Comparison of ENCODE assay signal across 10 mouse cellular contexts in the genomic region with DNA sequence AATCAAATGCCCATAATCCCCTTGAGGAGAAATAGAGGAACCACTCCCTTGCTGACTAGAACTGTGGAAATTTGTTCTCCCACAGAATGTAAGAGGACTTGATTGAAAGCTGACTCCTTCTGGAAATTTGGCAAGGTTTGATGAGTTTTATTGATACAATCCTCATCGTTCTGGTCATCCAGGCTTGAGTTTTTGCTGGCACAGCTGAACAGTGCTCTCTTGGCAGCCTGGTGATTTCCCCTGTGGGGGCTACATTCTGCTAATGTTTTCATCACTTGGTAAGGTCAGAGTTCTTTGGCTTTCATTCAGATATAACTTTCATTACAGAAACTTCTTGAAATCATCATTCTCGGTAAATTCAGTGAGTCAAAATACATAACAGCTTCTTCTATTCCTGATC.
"Had no signal": no experiment of that assay in that cellular context is flagged by ENCODE, and none has a peak within 500 bp of the region (broad histone marks: within the 10 kb centered on the region; RNA-seq: fewer than 3 reads in every experiment).

No protein-coding gene starts in this region.

- ATAC-seq: midbrain, embryonic 13.5 days had no signal

- H3K4me2 ChIP-seq: limb, embryonic 13.5 days; liver, embryonic 11.5 days; liver, embryonic 15.5 days; midbrain, embryonic 13.5 days had no signal

- H3K9me3 ChIP-seq: limb, embryonic 13.5 days; liver, embryonic 15.5 days; midbrain, embryonic 13.5 days had no signal

- DNase-seq: kidney, adult 18-20 months; kidney, postnatal 10 days; kidney, postnatal 4 days; right cerebral cortex, postnatal 14 days; thymus, postnatal 4 days had no signal

- H3K27ac ChIP-seq: layer of hippocampus, adult 2 months; limb, embryonic 13.5 days; liver, embryonic 15.5 days; midbrain, embryonic 13.5 days had no signal

- H3K27me3 ChIP-seq: limb, embryonic 13.5 days; liver, embryonic 15.5 days; midbrain, embryonic 13.5 days had no signal

- H3K9ac ChIP-seq: limb, embryonic 13.5 days; liver, embryonic 15.5 days; midbrain, embryonic 13.5 days had no signal

- H3K4me3 ChIP-seq: layer of hippocampus, adult 2 months; limb, embryonic 13.5 days; liver, embryonic 15.5 days; midbrain, embryonic 13.5 days had no signal

- H3K36me3 ChIP-seq: limb, embryonic 13.5 days; liver, embryonic 15.5 days; midbrain, embryonic 13.5 days had no signal

- H3K4me1 ChIP-seq: limb, embryonic 13.5 days; liver, embryonic 15.5 days; midbrain, embryonic 13.5 days had no signal
